Mouse (Mus musculus): ENCODE data around the gene Otud7a.

- TF ChIP-seq EP300 (IDR thresholded peaks at IDR 0.05; ENCODE audit: low read depth) (no peak), CTCF (IDR thresholded peaks at IDR 0.05; ENCODE audit: low read depth) (no peak)
These were observed 38.6 kb upstream of the Otud7a start for GRCm38 (mm10) chr7:63405988-63406387.
